Mouse (Mus musculus): ENCODE data around the gene Dtnb. TPM values are rescaled to one million over a fixed set of nuclear protein-coding genes. Genes with fewer than 3 reads are reported as not detected.
"Not testable (repeated sequence)": the region's sequence is repeated elsewhere in the genome, so short reads cannot be mapped to it uniquely, and the experiment has no call there.

Dtnb gene
- polyA plus RNA-seq (2015; fragmentation: Nextera tagmentation; extraction: Ambion mirVana): 14.5 and 18.8 TPM in 2 replicates

DNA sequence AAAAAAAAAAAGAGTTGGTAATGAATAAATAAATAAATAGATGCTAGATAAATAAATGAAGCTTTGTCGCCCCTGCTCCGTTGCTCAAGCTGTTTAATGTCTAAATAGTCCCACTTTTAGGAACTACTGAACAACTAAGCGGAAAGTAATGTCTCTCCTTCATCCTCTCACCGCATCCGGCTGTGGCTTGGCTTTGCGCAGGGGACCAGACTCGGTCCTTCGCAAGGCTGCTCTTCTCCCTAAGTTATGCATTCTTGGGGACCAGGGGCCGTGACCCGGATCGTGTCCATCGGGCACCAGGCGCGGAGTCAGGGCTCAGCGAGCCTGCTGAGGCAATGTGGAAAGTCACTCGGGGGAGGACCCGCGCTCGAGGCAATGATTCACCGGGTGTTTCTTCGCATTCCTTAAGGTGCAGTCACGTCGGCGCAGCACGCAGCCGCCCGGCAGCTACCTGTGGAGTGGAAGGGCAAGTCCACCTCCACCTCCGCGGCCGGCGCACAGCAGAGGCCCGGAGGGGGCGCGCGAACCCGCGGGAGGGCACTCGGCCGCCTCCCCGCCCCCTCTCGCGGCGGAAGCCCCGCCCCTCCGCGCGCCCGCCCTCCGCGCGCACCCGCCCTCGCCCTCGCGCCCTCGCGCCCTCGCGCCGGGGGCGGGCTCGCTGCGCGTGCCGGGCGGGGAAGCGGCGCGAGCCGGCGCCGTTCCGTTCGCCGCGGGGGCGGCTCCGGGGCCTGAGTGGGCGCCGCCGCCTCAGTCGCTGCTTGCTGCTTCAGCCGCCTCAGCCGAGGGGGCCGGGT, at the start of gene Dtnb:
TSS of gene Dtnb (plus strand) at position 595 of the 794 bp plus-strand sequence.
- peak within 1 kb of the TSS; percentile 78 for H3K9ac ChIP-seq (replicated peaks; ENCODE audit: low read depth)
- no peaks in the 10 kb centered on the region for H3K9me3 ChIP-seq (ENCODE audit: low read length)
- no peaks in the 10 kb centered on the region for H3K27me3 ChIP-seq (replicated peaks; ENCODE audit: insufficient read depth, low read length)
- peak within 1 kb of the TSS; percentile 71 for H3K4me2 ChIP-seq (replicated peaks; ENCODE audit: low read depth, low read length)
- peak; percentile 94 for ATAC-seq
- 1% methylated on average over 68 of the region's 85 CpGs for WGBS
- H3K4me3 ChIP-seq (ENCODE audit: low read depth, low read length): peak within 1 kb of the TSS; percentile 97
- H3K27ac ChIP-seq (ENCODE audit: low read length): peak within 1 kb of the TSS; percentile 91
- no peaks in the 10 kb centered on the region for H3K4me1 ChIP-seq (ENCODE audit: insufficient read depth, low read depth, low read length)
- peak; percentile 90 for DNase-seq (ENCODE audit: low spot score)
- no peaks in the 10 kb centered on the region for H3K36me3 ChIP-seq (ENCODE audit: insufficient read depth, low read length)
- TF ChIP-seq CTCF (IDR thresholded peaks at IDR 0.05) (peak; percentile 38), EP300 (IDR thresholded peaks at IDR 0.05) (no peak)

DNA sequence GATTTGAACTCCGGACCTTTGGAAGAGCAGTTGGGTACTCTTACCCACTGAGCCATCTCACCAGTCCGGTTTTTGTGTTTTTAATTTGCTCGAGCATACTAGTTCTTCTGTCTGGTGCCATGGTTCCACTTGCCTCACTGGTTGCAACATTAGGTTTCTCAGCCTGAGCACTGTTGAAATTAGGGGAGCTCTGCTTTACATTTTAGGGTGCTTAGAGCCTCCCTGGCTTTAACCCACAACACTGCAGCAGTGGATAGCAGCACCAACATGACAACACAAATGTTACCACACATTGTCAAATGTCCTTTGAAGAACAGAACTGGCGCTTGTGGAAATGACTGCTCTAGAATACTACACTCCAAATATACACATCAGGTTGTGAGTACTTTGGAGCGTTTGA, 46.6 kb upstream of the Dtnb start:
- Histone ChIP-seq H3K36me3 (ENCODE audit: insufficient read depth, low read length) (no peaks in the 10 kb centered on the region), H3K4me1 (ENCODE audit: insufficient read depth, low read depth, low read length) (no peaks in the 10 kb centered on the region), H3K27ac (ENCODE audit: low read length) (no peak overlapping the region), H3K9ac (replicated peaks; ENCODE audit: low read depth) (no peak overlapping the region), H3K27me3 (replicated peaks; ENCODE audit: insufficient read depth, low read length) (no peaks in the 10 kb centered on the region), H3K9me3 (ENCODE audit: low read length) (no peaks in the 10 kb centered on the region), H3K4me3 (ENCODE audit: low read depth, low read length) (no peak overlapping the region), H3K4me2 (replicated peaks; ENCODE audit: low read depth, low read length) (no peak overlapping the region)
- TF ChIP-seq EP300 (IDR thresholded peaks at IDR 0.05) (no peak), CTCF (IDR thresholded peaks at IDR 0.05) (no peak)
- WGBS: 93% methylated on average over 5 of the region's 5 CpGs
- DNase-seq (ENCODE audit: low spot score) (no peak), ATAC-seq (no peak)

DNA sequence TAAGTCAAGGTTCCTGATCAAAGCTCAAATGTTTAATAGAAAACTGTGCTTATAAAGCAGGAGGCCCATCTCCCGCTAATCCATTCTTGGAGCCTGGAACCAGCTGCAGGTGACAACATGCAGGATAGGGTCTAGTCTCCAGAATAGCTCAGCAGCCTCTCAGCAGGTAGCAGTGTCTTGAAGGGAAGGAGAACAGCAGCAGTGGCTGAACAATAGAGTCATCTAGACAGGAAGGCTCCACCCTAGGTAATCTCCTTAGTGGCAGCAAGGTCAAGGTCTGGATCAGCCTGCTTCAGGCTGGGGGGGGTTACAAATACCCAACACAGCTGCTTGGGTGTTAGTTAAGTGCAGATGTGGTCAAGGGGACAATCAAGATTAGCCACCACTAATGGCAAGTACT, 36.7 kb upstream of the Dtnb start:
- H3K4me1 ChIP-seq (ENCODE audit: insufficient read depth, low read depth, low read length); H3K4me2 ChIP-seq (replicated peaks; ENCODE audit: low read depth, low read length); H3K9me3 ChIP-seq (ENCODE audit: low read length); H3K27ac ChIP-seq (ENCODE audit: low read length); H3K4me3 ChIP-seq (ENCODE audit: low read depth, low read length); DNase-seq (ENCODE audit: low spot score); ATAC-seq; H3K9ac ChIP-seq (replicated peaks; ENCODE audit: low read depth); H3K36me3 ChIP-seq (ENCODE audit: insufficient read depth, low read length); H3K27me3 ChIP-seq (replicated peaks; ENCODE audit: insufficient read depth, low read length): not testable (repeated sequence)
- WGBS: 100% methylated on average over 1 of the region's 1 CpGs

DNA sequence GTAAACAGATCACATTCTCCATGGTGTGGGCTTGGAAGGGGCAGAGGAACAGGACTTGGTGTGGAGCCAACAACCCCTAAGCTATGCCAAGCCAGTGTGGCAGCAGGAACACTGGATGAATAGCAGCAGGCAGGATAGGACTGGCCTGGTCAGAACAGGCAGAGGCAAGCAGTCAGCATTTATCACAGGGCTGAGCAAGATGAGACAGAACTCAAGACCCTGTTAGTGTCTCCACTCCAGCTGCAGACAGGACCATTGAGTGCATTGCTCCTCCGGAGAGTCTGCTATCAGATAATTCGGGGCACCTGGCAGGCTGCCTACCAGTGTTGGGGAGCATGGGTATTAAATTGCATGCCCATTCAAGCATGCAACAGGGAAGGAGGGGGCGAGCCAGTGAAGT, 34.6 kb upstream of the Dtnb start:
- WGBS: 46% methylated on average over 3 of the region's 3 CpGs
- Histone ChIP-seq H3K9ac (replicated peaks; ENCODE audit: low read depth) (no peak overlapping the region), H3K27me3 (replicated peaks; ENCODE audit: insufficient read depth, low read length) (no peaks in the 10 kb centered on the region), H3K9me3 (ENCODE audit: low read length) (no peaks in the 10 kb centered on the region), H3K27ac (ENCODE audit: low read length) (no peak overlapping the region), H3K36me3 (ENCODE audit: insufficient read depth, low read length) (no peaks in the 10 kb centered on the region), H3K4me2 (replicated peaks; ENCODE audit: low read depth, low read length) (no peak overlapping the region), H3K4me1 (ENCODE audit: insufficient read depth, low read depth, low read length) (no peaks in the 10 kb centered on the region), H3K4me3 (ENCODE audit: low read depth, low read length) (no peak overlapping the region)
- ATAC-seq: 0 out of 2 replicates have a peak, but pooled peaks have one; percentile 38
- TF ChIP-seq CTCF (IDR thresholded peaks at IDR 0.05) (no peak), EP300 (IDR thresholded peaks at IDR 0.05) (no peak)
- no peak for DNase-seq (ENCODE audit: low spot score)

DNA sequence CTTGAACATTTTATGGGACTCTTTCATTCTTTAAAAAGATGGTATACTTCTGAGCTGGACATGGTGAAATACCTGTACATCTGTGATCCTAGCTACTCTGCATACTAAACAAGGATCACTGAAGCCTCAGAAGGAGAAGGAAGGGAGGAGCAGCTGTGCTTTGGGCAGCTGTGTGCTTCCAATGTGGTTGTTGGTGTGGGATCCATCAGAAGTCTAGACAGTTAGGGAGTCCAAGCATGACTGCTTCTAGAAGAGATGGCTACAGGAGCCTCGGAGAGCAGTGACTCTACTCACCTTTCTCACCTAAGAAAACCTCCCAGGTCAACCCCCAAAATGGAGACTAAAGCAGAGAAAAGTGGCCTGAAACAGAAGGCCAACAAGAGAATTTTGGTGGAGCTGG, 34.1 kb upstream of the Dtnb start:
- DNase-seq (ENCODE audit: low spot score) (no peak), ATAC-seq (no peak)
- Histone ChIP-seq H3K4me2 (replicated peaks; ENCODE audit: low read depth, low read length) (no peak overlapping the region), H3K27ac (ENCODE audit: low read length) (no peak overlapping the region), H3K9ac (replicated peaks; ENCODE audit: low read depth) (no peak overlapping the region), H3K4me1 (ENCODE audit: insufficient read depth, low read depth, low read length) (no peaks in the 10 kb centered on the region), H3K27me3 (replicated peaks; ENCODE audit: insufficient read depth, low read length) (no peaks in the 10 kb centered on the region), H3K4me3 (ENCODE audit: low read depth, low read length) (no peak overlapping the region), H3K9me3 (ENCODE audit: low read length) (no peaks in the 10 kb centered on the region), H3K36me3 (ENCODE audit: insufficient read depth, low read length) (no peaks in the 10 kb centered on the region)
- WGBS: 79% methylated on average over 1 of the region's 1 CpGs
- TF ChIP-seq CTCF (IDR thresholded peaks at IDR 0.05): no peak
- no peak for TF ChIP-seq EP300 (IDR thresholded peaks at IDR 0.05)

DNA sequence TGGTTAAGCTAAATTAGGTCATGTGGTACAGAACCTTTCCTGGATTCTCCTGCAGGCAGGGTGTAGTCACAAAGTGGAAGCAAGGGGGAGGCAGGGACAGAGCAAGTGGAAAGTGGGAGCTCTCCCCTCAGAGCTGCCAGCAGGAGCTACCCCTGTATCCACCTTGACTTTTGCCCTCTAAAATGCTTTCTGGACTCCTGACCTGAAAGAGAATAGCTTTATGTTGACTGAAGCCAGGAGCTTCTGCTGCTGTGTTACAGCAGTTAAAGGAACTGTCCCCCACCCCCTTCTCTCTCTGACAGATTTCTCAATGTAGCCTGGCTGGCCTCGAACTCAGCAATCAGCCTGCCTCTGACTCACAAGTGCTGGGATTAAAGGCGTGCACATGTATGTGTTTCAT, 32.6 kb upstream of the Dtnb start:
- no peaks in the 10 kb centered on the region for H3K4me1 ChIP-seq (ENCODE audit: insufficient read depth, low read depth, low read length)
- H3K27ac ChIP-seq (ENCODE audit: low read length): no peak overlapping the region
- 57% methylated on average over 2 of the region's 2 CpGs for WGBS
- no peak for DNase-seq (ENCODE audit: low spot score)
- H3K36me3 ChIP-seq (ENCODE audit: insufficient read depth, low read length): no peaks in the 10 kb centered on the region
- no peak overlapping the region for H3K9ac ChIP-seq (replicated peaks; ENCODE audit: low read depth)
- H3K4me3 ChIP-seq (ENCODE audit: low read depth, low read length): no peak overlapping the region
- ATAC-seq: no peak
- no peaks in the 10 kb centered on the region for H3K9me3 ChIP-seq (ENCODE audit: low read length)
- no peaks in the 10 kb centered on the region for H3K27me3 ChIP-seq (replicated peaks; ENCODE audit: insufficient read depth, low read length)
- TF ChIP-seq EP300 (IDR thresholded peaks at IDR 0.05) (no peak), CTCF (IDR thresholded peaks at IDR 0.05) (no peak)
- no peak overlapping the region for H3K4me2 ChIP-seq (replicated peaks; ENCODE audit: low read depth, low read length)

Data from lung, postnatal 0 days (tissue).